Mouse (Mus musculus): ENCODE results near the gene Smad6.

The Smad6 gene

GRCm38 (mm10) chr9:63959933-63960828 is 61.7 kb downstream of the Smad6 start:
- DNase-seq (ENCODE audit: low spot score in 2 of 2), result no peak

- no peak for DNase-seq (ENCODE audit: low spot score in 2 of 2)
These were observed 62.5 kb downstream of the Smad6 start for GRCm38 (mm10) chr9:63959129-63959932.

GRCm38 (mm10) chr9:63958337-63959030 is 63.4 kb downstream of the Smad6 start:
- DNase-seq (ENCODE audit: low spot score in 2 of 2), result no peak

- no peak for DNase-seq (ENCODE audit: low spot score in 2 of 2)
These were observed 64.1 kb downstream of the Smad6 start for GRCm38 (mm10) chr9:63957647-63958185.

- DNase-seq (ENCODE audit: low spot score in 2 of 2), result peak; percentile 34 to 52
These were observed 65.8 kb downstream of the Smad6 start for GRCm38 (mm10) chr9:63956052-63956451.

GRCm38 (mm10) chr9:63953691-63954090 is 68.2 kb downstream of the Smad6 start:
- DNase-seq (ENCODE audit: low spot score in 2 of 2), result no peak

GRCm38 (mm10) chr9:63952591-63952990 is 69.3 kb downstream of the Smad6 start:
- no peak for DNase-seq (ENCODE audit: low spot score in 2 of 2)

- DNase-seq (ENCODE audit: low spot score in 2 of 2), result no peak
These were observed 71.5 kb downstream of the Smad6 start for GRCm38 (mm10) chr9:63950357-63950756.

- DNase-seq (ENCODE audit: low spot score in 2 of 2), result no peak
These were observed 72.5 kb downstream of the Smad6 start for GRCm38 (mm10) chr9:63949393-63949792.

GRCm38 (mm10) chr9:63942608-63942982 is 79.3 kb downstream of the Smad6 start:
- DNase-seq (ENCODE audit: low spot score in 2 of 2), result no peak

- no peak for DNase-seq (ENCODE audit: low spot score in 2 of 2)
These were observed 79.9 kb downstream of the Smad6 start for GRCm38 (mm10) chr9:63941747-63942607.

- no peak for DNase-seq (ENCODE audit: low spot score in 2 of 2)
These were observed 85.6 kb downstream of the Smad6 start for GRCm38 (mm10) chr9:63936256-63936655.

- DNase-seq (ENCODE audit: low spot score in 2 of 2), result no peak
These were observed 88.8 kb downstream of the Smad6 start for GRCm38 (mm10) chr9:63933068-63933467.

GRCm38 (mm10) chr9:63927340-63928049 is 94.4 kb downstream of the Smad6 start:
- no peak for DNase-seq (ENCODE audit: low spot score in 2 of 2)

- DNase-seq (ENCODE audit: low spot score in 2 of 2), result no peak
These were observed 95.5 kb downstream of the Smad6 start for GRCm38 (mm10) chr9:63926377-63926776.

GRCm38 (mm10) chr9:63923190-63923717 is 98.6 kb downstream of the Smad6 start:
- DNase-seq (ENCODE audit: low spot score in 2 of 2), result no peak

GRCm38 (mm10) chr9:63919708-63920107 is 102.2 kb downstream of the Smad6 start:
- DNase-seq (ENCODE audit: low spot score in 2 of 2), result no peak

- DNase-seq (ENCODE audit: low spot score in 2 of 2), result no peak
These were observed 102.8 kb downstream of the Smad6 start for GRCm38 (mm10) chr9:63919001-63919555.

- peak; percentile 32 to 46 for DNase-seq (ENCODE audit: low spot score in 2 of 2)
These were observed 103.6 kb downstream of the Smad6 start for GRCm38 (mm10) chr9:63918245-63918644.

GRCm38 (mm10) chr9:63916441-63916840 is 105.4 kb downstream of the Smad6 start:
- no peak for DNase-seq (ENCODE audit: low spot score in 2 of 2)

Measured in natural killer cell, adult 2 months (primary cell).